Comparison of ENCODE assay signal across 27 mouse cellular contexts in the genomic region with DNA sequence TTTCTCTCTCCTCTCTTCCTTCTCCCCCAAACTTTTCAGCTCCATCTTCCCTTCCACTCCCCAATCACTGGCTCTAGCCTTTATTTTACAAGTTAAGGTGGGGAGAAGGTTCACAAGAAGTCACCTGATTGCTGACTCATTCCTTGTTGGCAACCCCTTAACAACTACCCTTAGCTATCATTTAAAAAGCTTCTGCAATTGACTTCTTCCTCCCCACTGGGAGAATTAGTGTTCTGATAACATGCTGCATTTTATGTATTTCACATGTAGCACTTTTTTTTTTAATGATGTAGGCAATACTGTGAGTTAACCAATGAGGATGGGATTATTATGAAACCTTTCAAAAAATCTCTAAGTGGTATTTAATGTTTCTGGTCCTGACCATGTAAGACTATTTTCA.
"Had no signal": no experiment of that assay in that cellular context is flagged by ENCODE, and none has a peak within 500 bp of the region (broad histone marks: within the 10 kb centered on the region; RNA-seq: fewer than 3 reads in every experiment).

No protein-coding gene starts in this region.

- DNase-seq: left cerebral cortex, postnatal 4 days; liver; liver, embryonic 13.5 days; liver, postnatal 0 days; lung, adult 18-20 months; lung, adult 2 months; lung, embryonic 14.5 days; lung, postnatal 10 days; lung, postnatal 14 days; lung, postnatal 36 days; lung, postnatal 4 days; midbrain, embryonic 14.5 days had no signal

- H3K9me3 ChIP-seq: limb, embryonic 10.5 days; limb, embryonic 12.5 days; limb, embryonic 13.5 days; limb, embryonic 15.5 days; liver, embryonic 12.5 days; liver, embryonic 13.5 days; liver, embryonic 15.5 days; lung, embryonic 15.5 days; megakaryocyte, embryonic 14.5 days; midbrain, embryonic 10.5 days; midbrain, embryonic 12.5 days; midbrain, embryonic 13.5 days; midbrain, embryonic 15.5 days had no signal

- H3K27ac ChIP-seq: limb, embryonic 10.5 days; limb, embryonic 12.5 days; limb, embryonic 13.5 days; limb, embryonic 15.5 days; liver, embryonic 12.5 days; liver, embryonic 13.5 days; liver, embryonic 14.5 days; liver, embryonic 15.5 days; lung, embryonic 15.5 days; macrophage; midbrain, embryonic 10.5 days; midbrain, embryonic 12.5 days; midbrain, embryonic 13.5 days; midbrain, embryonic 15.5 days had no signal

- H3K36me3 ChIP-seq: limb, embryonic 10.5 days; limb, embryonic 12.5 days; limb, embryonic 13.5 days; limb, embryonic 15.5 days; liver, embryonic 12.5 days; liver, embryonic 13.5 days; liver, embryonic 15.5 days; lung, embryonic 15.5 days; midbrain, embryonic 10.5 days; midbrain, embryonic 12.5 days; midbrain, embryonic 13.5 days; midbrain, embryonic 15.5 days had no signal

- H3K9ac ChIP-seq: limb, embryonic 12.5 days; limb, embryonic 13.5 days; limb, embryonic 15.5 days; liver, embryonic 12.5 days; liver, embryonic 13.5 days; liver, embryonic 14.5 days; liver, embryonic 15.5 days; liver, postnatal 0 days; lung, embryonic 14.5 days; lung, embryonic 15.5 days; midbrain, embryonic 12.5 days; midbrain, embryonic 13.5 days; midbrain, embryonic 15.5 days had no signal

- H3K27me3 ChIP-seq: limb, embryonic 12.5 days; limb, embryonic 13.5 days; limb, embryonic 15.5 days; liver, embryonic 12.5 days; liver, embryonic 13.5 days; liver, embryonic 15.5 days; lung, embryonic 15.5 days; megakaryocyte, embryonic 14.5 days; midbrain, embryonic 12.5 days; midbrain, embryonic 13.5 days; midbrain, embryonic 15.5 days had no signal

- H3K4me1 ChIP-seq: limb, embryonic 10.5 days; limb, embryonic 12.5 days; limb, embryonic 13.5 days; limb, embryonic 15.5 days; liver, embryonic 12.5 days; liver, embryonic 13.5 days; liver, embryonic 15.5 days; lung, embryonic 15.5 days; midbrain, embryonic 12.5 days; midbrain, embryonic 15.5 days had no signal

- H3K4me3 ChIP-seq: limb, embryonic 10.5 days; limb, embryonic 12.5 days; limb, embryonic 13.5 days; limb, embryonic 15.5 days; liver, embryonic 12.5 days; liver, embryonic 13.5 days; liver, embryonic 15.5 days; lung, embryonic 15.5 days; megakaryocyte, embryonic 14.5 days; midbrain, embryonic 10.5 days; midbrain, embryonic 12.5 days; midbrain, embryonic 13.5 days; midbrain, embryonic 15.5 days; myocyte had no signal
